Mouse (Mus musculus): ENCODE measurements around the gene Hic2.

- TF ChIP-seq POLR2A (IDR thresholded peaks at IDR 0.05; ENCODE audit: control insufficient read depth in 1 of 2, insufficient read depth in 1 of 2, low read depth in 1 of 2, low read length in 2 of 2, poor library complexity in 1 of 2) (no peak), ELF1 (IDR thresholded peaks at IDR 0.05; ENCODE audit: low read depth, low read length) (no peak), ETS1 (IDR thresholded peaks at IDR 0.05; ENCODE audit: low read depth, low read length) (peak; percentile 20; the same call in 1 of the 2 replicates), CTCF (IDR thresholded peaks at IDR 0.05 in 2 of 3, conservative IDR thresholded peaks at IDR 0.05 in 1 of 3; ENCODE audit: control insufficient read depth in 1 of 3, insufficient read depth in 1 of 3, low read depth in 2 of 3, low read length in 3 of 3, poor library complexity in 1 of 3, severe bottlenecking in 1 of 3) (no peak), POLR2AphosphoS5 (IDR thresholded peaks at IDR 0.05; ENCODE audit: borderline replicate concordance, low read depth, low read length) (no peak)
Measured at GRCm38 (mm10) chr16:17252841-17253240, 19.5 kb downstream of the Hic2 start.
